ENCODE assay signal across 8 mouse cellular contexts in the genomic region with DNA sequence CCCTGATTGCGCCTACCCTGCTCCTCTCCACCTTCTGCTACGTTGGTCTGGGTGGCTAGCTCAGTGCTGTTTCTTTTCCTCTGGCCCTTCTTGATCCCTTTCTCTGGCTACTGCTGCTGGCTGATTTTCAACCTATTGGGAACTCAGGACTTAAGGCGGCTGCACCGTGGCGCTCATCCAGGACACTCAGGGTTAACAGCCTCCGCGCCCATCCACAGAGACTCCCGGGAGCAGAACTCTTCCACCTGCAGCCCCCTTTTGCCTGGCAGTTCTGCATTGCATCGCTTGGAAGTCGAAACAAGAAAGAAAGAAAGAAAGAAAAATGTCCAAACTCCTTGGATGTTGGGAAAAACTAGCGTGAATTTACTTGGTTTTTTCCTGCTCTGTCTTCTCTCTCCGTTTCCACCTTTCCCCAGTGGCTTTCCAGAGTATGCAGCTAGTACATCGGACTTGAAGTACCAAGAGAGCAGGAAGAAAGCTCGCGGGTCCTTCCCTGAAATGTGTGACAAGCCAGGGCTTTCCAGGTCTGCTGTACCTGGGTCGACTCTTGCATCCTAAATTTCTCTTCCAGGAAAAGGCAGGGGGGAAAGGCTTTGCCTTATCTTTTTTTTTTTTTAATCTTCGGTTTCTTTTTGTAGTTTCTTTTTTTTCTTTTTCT.
DNase-seq lines count a peak whose midpoint lies in the region; ATAC-seq and TF ChIP-seq lines count a peak whose summit lies in the region.

No protein-coding gene starts in this region.

- H3K36me3 ChIP-seq in heart, embryonic 10.5 days: no peaks in the 10 kb centered on the region
- H3K36me3 ChIP-seq in E14TG2a.4 (ENCODE audit: insufficient read depth, low read length): no peaks in the 10 kb centered on the region
- H3K36me3 ChIP-seq in forebrain, embryonic 12.5 days (replicated peaks): no peaks in the 10 kb centered on the region
- no peaks in the 10 kb centered on the region for H3K36me3 ChIP-seq in liver, embryonic 14.5 days (replicated peaks; ENCODE audit: control insufficient read depth, insufficient read depth, low read depth)

- intact Hi-C loops in heart, postnatal 36 days (cut with DNase I): no loop called here

- peak overlapping the region; percentile 54 for H3K9ac ChIP-seq in forebrain, embryonic 12.5 days
- no peak overlapping the region for H3K9ac ChIP-seq in liver, embryonic 14.5 days (replicated peaks)

- TF ChIP-seq CTCF in E14TG2a.4 (conservative IDR thresholded peaks at IDR 0.05; ENCODE audit: low read length): no peak
- TF ChIP-seq CTCF in liver, embryonic 14.5 days (IDR thresholded peaks at IDR 0.05; ENCODE audit: low read depth): no peak

- peaks cover 16% of the 10 kb centered on the region for H3K27me3 ChIP-seq in heart, embryonic 10.5 days (ENCODE audit: insufficient read depth, poor library complexity, severe bottlenecking)
- peaks cover 46% of the 10 kb centered on the region for H3K27me3 ChIP-seq in E14TG2a.4 (ENCODE audit: insufficient read depth, low read length)
- peaks cover 40% of the 10 kb centered on the region for H3K27me3 ChIP-seq in forebrain, embryonic 12.5 days
- H3K27me3 ChIP-seq in liver, embryonic 14.5 days (ENCODE audit: control insufficient read depth, insufficient read depth, low read length): peaks cover 7% of the 10 kb centered on the region

- H3K4me2 ChIP-seq in forebrain, embryonic 12.5 days: peak overlapping the region; percentile 85
- H3K4me2 ChIP-seq in liver, embryonic 14.5 days (ENCODE audit: low read depth): peak overlapping the region; percentile 36

- no peak for DNase-seq in heart, embryonic 10.5 days (ENCODE audit: low spot score)
- no peak for DNase-seq in heart, postnatal 36 days
- DNase-seq in liver, embryonic 14.5 days (ENCODE audit: low read depth in 3 of 3, low spot score in 3 of 3): no peak
- no peak for DNase-seq in adrenal gland, adult 2 months
- no peak for DNase-seq in thymus, postnatal 4 days
- no peak for DNase-seq in ovary, postnatal 10 days (ENCODE audit: low spot score)

- no peaks in the 10 kb centered on the region for H3K9me3 ChIP-seq in heart, embryonic 10.5 days
- H3K9me3 ChIP-seq in E14TG2a.4 (ENCODE audit: low read length): no peaks in the 10 kb centered on the region
- H3K9me3 ChIP-seq in forebrain, embryonic 12.5 days: no peaks in the 10 kb centered on the region
- no peaks in the 10 kb centered on the region for H3K9me3 ChIP-seq in liver, embryonic 14.5 days (ENCODE audit: control insufficient read depth, low read length)

- peaks cover 6% of the 10 kb centered on the region; the same call in 1 of the 2 replicates for H3K4me1 ChIP-seq in heart, embryonic 10.5 days
- H3K4me1 ChIP-seq in E14TG2a.4 (replicated peaks; ENCODE audit: low read depth, low read length): peaks cover 18% of the 10 kb centered on the region
- peaks cover 32% of the 10 kb centered on the region for H3K4me1 ChIP-seq in forebrain, embryonic 12.5 days
- H3K4me1 ChIP-seq in liver, embryonic 14.5 days (replicated peaks; ENCODE audit: control insufficient read depth in 2 of 2, insufficient read depth in 2 of 2, low read length in 1 of 2): no peaks in the 10 kb centered on the region

- no peak for ATAC-seq in forebrain, embryonic 12.5 days (ENCODE audit: low FRiP score)
- no peak for ATAC-seq in liver, embryonic 14.5 days (ENCODE audit: insufficient read depth)

- H3K4me3 ChIP-seq in heart, embryonic 10.5 days: peak overlapping the region; percentile 64
- peak overlapping the region; percentile 81 for H3K4me3 ChIP-seq in E14TG2a.4 (replicated peaks; ENCODE audit: low read length)
- H3K4me3 ChIP-seq in forebrain, embryonic 12.5 days (replicated peaks): peak overlapping the region; percentile 47
- H3K4me3 ChIP-seq in liver, embryonic 14.5 days (ENCODE audit: insufficient read depth in 1 of 2, low read depth in 2 of 2, low read length in 2 of 2): no peak overlapping the region

- WGBS in heart, embryonic 10.5 days: under 1% methylated on average over 17 of the region's 17 CpGs
- under 1% methylated on average over 17 of the region's 17 CpGs for WGBS in forebrain, embryonic 12.5 days
- WGBS in liver, embryonic 14.5 days (ENCODE audit: insufficient replicate concordance): under 1% methylated on average over 17 of the region's 17 CpGs

- no peak overlapping the region for H3K27ac ChIP-seq in heart, embryonic 10.5 days
- H3K27ac ChIP-seq in forebrain, embryonic 12.5 days: no peak overlapping the region
- no peak overlapping the region for H3K27ac ChIP-seq in liver, embryonic 14.5 days

- no peak for TF ChIP-seq EP300 in liver, embryonic 14.5 days (IDR thresholded peaks at IDR 0.05; ENCODE audit: low read depth)

Comparison
In these comparisons a context has a peak if more than half of its experiments do, and no peak if none do; other contexts are left out.
1. H3K4me3 ChIP-seq: peak in heart, embryonic 10.5 days (single experiment), E14TG2a.4 (single experiment) and forebrain, embryonic 12.5 days (single experiment); none in liver, embryonic 14.5 days (0 of 2).